Mouse (Mus musculus) thymus, adult 2 months (tissue): ENCODE data around the gene Rad23a.

Experiments
- CTCF ChIP-seq: fragments of 200-500 bp; IDR thresholded peaks from 2 replicates; pipeline ENCODE4 v1.5.1; 2012; ENCODE audit warnings: mild to moderate bottlenecking, control low read depth, low read length, moderate library complexity, borderline replicate concordance; ENCODE audit not compliant: control insufficient read depth, poor library complexity, insufficient read depth; ENCODE audit errors: extremely low read depth
- POLR2A ChIP-seq: fragments of 200-500 bp; IDR thresholded peaks from 2 replicates; pipeline ENCODE4 v1.6.1; 2012; ENCODE audit warnings: mild to moderate bottlenecking, low read length, control low read depth, moderate library complexity; ENCODE audit not compliant: control insufficient read depth, poor library complexity, insufficient read depth; ENCODE audit errors: extremely low read depth

- no peak for TF ChIP-seq POLR2A
- no peak for TF ChIP-seq CTCF
These were observed 25.7 kb downstream of the Rad23a start for GRCm38 (mm10) chr8:84814555-84815441.
